Mouse (Mus musculus) liver, embryonic 16.5 days (tissue): ENCODE data around the gene Otud1. TPM values are rescaled to one million over a fixed set of nuclear protein-coding genes. Genes with fewer than 3 reads are reported as not detected.
A peak's percentile ranks its signal among the peaks of the same experiment; 100 is the strongest.

ENCODE experiments used
- ATAC-seq: fragments of 200-750 bp; cut with Nextera tagmentation; 2 replicates; pipeline ENCODE4 v1.8.0; 2017; ENCODE audit warnings: low read depth, mild to moderate bottlenecking, moderate number of reproducible peaks, moderate library complexity
- H3K27ac ChIP-seq: fragments of 300-500 bp; sonication (generic); 2 replicates; pipeline ENCODE4 v1.5.1; 2014; ENCODE audit warnings: mild to moderate bottlenecking, low read length
- H3K27me3 ChIP-seq: fragments of 300-500 bp; sonication (generic); 2 replicates; pipeline ENCODE4 v1.6.1; 2014; ENCODE audit warnings: low read depth, low read length, mixed read lengths; ENCODE audit not compliant: control insufficient read depth, insufficient read depth
- H3K36me3 ChIP-seq: fragments of 300-500 bp; sonication (generic); 2 replicates; pipeline ENCODE4 v1.6.1; 2014; ENCODE audit warnings: mild to moderate bottlenecking; ENCODE audit not compliant: control insufficient read depth, insufficient read depth
- H3K4me1 ChIP-seq: fragments of 300-500 bp; sonication (generic); 2 replicates; pipeline ENCODE4 v1.6.1; 2014; ENCODE audit warnings: low read depth, low read length, mixed read lengths; ENCODE audit not compliant: control insufficient read depth
- H3K4me2 ChIP-seq: fragments of 300-500 bp; sonication (generic); 2 replicates; pipeline ENCODE4 v1.6.1; 2014; ENCODE audit warnings: low read depth, low read length, mixed read lengths
- H3K4me3 ChIP-seq: fragments of 300-500 bp; sonication (generic); 2 replicates; pipeline ENCODE4 v1.5.1; 2014; ENCODE audit warnings: low read depth, mild to moderate bottlenecking, low read length
- H3K9ac ChIP-seq: fragments of 300-500 bp; sonication (generic); 2 replicates; pipeline ENCODE4 v1.6.1; 2014; ENCODE audit warnings: low read depth, low read length
- H3K9me3 ChIP-seq: fragments of 300-500 bp; sonication (generic); replicated peaks from 2 replicates; pipeline ENCODE4 v1.6.1; 2016; ENCODE audit warnings: low read length; ENCODE audit not compliant: control insufficient read depth
- WGBS: fragments of 180-500 bp; shearing (Covaris S2); extraction: QIAGEN DNeasy Blood & Tissue Kit; methylation state at CpG from one replicate; pipeline ENCODE4 v1.1.7; 2014; ENCODE audit not compliant: insufficient replicate concordance; 5-methylcytosine and 5-hydroxymethylcytosine counted together
- polyA plus RNA-seq: library from polyadenylated mRNA; unstranded; fragments of >200 nt; fragmentation: Nextera tagmentation; extraction: Ambion mirVana; gene quantifications from 2 replicates; pipeline ENCODE4 v1.2.1, GENCODE M21; 2015

The Otud1 gene
- polyA plus RNA-seq, 1 experiment from 2014 or later = 0.73 TPM

DNA sequence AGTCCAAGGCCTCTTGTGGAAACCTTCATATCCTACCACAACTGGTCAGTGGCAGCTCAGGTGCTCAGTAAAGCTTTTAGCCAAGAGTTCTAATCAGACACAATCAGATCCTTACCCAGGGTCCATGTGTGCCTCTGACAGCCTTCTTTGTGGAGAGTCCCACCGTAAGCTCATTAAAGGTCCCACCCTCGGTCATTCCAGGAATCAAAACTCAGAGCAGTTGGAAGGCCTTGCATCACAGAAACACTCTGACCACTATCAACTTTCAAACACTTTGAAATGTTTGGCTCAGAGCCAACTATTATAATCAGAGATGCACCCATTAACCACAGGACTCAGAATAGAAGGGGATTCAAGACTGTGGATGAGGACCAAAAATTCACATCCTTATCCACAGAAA, 12.4 kb upstream of the Otud1 start:
- Histone ChIP-seq H3K36me3 (no peaks in the 10 kb centered on the region), H3K4me2 (no peak overlapping the region), H3K9me3 (no peaks in the 10 kb centered on the region), H3K9ac (no peak overlapping the region), H3K4me3 (no peak overlapping the region), H3K27ac (no peak overlapping the region), H3K27me3 (no peaks in the 10 kb centered on the region), H3K4me1 (no peaks in the 10 kb centered on the region)
- ATAC-seq = no peak
- 57% methylated on average over 2 of the region's 2 CpGs for WGBS

DNA sequence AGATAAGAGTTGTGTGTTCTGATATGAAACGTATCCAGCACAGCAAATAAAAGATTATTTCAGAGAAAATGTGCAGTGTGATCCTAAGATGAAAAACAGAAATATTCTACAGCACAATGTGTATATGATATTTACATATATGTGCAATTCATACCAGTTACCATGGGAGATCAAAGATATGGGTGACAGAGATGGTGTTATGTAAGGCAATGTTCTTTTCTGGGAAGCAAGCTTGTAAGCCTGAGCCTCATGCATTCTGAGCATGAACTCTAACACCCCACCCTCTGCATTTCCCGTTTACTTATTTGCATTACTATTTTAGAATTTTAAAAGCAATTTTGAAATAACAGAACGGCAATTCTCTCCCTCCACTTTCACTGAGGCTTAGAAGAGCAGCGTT, 11.4 kb upstream of the Otud1 start:
- 45% methylated on average over 4 of the region's 4 CpGs for WGBS
- no peak overlapping the region for H3K4me2 ChIP-seq

DNA sequence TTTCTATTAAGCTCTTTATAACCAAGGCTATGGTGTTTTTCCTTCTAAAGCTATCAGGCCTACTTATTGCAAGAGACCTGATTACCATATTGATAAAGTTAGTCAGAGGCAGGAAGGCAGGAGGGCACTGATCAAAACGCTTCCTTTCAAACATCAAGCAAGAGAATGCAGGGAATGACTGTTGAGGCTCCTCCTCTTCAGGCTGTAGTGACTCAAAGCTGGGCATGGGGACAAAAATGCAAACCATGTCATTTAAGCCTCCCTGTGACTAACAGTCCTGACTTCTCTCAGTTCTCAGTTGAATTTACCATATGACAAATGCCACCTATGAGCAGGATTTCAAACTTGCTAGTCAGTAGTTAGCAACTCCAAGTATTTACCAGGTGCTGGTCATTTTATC, 10.6 kb upstream of the Otud1 start:
- Histone ChIP-seq H3K36me3 (no peaks in the 10 kb centered on the region), H3K27ac (no peak overlapping the region), H3K9ac (no peak overlapping the region), H3K4me3 (no peak overlapping the region), H3K4me1 (no peaks in the 10 kb centered on the region), H3K9me3 (no peaks in the 10 kb centered on the region), H3K4me2 (no peak overlapping the region), H3K27me3 (no peaks in the 10 kb centered on the region)
- no peak for ATAC-seq
- WGBS = 23% methylated on average over 1 of the region's 1 CpGs

More for the DNA sequence above, 11.4 kb upstream of the Otud1 start:
- no peaks in the 10 kb centered on the region for H3K4me1 ChIP-seq
- no peaks in the 10 kb centered on the region for H3K9me3 ChIP-seq
- H3K36me3 ChIP-seq = no peaks in the 10 kb centered on the region
- H3K27ac ChIP-seq = no peak overlapping the region
- H3K9ac ChIP-seq = no peak overlapping the region
- H3K4me3 ChIP-seq = no peak overlapping the region
- H3K27me3 ChIP-seq = no peaks in the 10 kb centered on the region
- no peak for ATAC-seq

DNA sequence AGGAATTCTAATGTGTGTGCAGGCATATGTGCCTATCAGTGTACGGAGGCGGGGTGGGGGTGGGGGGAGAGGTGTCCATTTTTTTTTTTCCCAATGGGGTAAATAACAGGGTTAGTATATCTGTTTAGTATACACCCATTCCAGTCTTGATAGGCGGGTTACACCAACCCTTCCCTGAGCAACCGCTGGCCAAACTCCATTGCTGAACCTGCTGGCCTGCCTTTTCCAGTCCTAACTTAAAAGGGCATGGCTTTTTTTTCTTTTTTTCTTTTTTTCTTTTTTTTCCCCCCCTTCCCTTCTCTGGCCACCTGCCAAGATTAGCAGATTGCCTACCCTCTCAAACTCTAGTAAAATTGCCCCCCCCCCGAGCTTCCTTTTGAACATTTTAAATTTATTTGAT, 1.1 kb upstream of the Otud1 start:
- H3K4me2 ChIP-seq = peak overlapping the region; percentile 96
- WGBS = 33% methylated on average over 5 of the region's 5 CpGs
- H3K27me3 ChIP-seq = peaks cover 16% of the 10 kb centered on the region

DNA sequence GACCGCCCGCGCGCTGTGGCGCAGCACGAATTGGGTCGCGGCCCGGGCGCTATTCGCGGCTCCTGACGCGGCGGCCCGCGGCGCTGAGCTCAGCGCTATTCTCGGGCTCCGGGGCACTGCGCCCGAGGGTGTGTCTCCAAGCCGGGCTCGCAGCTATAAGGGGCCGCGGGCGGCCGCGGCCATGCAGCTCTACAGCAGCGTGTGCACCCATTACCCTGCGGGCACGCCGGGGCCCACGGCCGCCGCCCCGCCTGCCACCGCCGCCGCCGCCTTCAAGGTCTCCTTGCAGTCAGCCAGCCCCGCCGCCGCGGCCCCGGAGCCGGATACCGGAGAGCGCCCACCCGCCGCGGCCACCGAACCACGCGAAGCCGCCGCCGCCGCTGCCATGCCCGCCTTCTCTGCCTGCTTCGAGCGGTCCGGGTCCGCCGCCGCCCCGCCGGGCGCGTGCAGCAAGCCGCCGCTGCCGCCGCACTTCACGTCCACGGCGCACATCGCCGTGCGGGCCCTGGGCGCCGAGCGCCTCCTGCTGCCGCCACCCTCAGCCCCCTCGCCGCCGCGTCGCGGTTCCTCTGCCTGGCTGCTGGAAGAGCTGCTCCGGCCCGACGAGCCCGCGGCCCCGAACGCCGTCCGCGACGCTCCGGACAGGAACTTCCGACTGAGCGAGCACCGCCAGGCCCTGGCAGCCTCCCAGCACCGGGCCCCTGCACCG, 483 bp downstream of the Otud1 start:
- peaks cover 21% of the 10 kb centered on the region for H3K4me1 ChIP-seq
- peak overlapping the region; percentile 76 for H3K4me3 ChIP-seq
- peak; percentile 73 for ATAC-seq
- peak overlapping the region; percentile 90 for H3K27ac ChIP-seq
- WGBS = under 1% methylated on average over 91 of the region's 108 CpGs
- H3K9ac ChIP-seq = peak overlapping the region; percentile 80
- no peaks in the 10 kb centered on the region for H3K36me3 ChIP-seq
- H3K27me3 ChIP-seq = peaks cover 16% of the 10 kb centered on the region
- H3K4me2 ChIP-seq = peak overlapping the region; percentile 96
- no peaks in the 10 kb centered on the region for H3K9me3 ChIP-seq

More for the DNA sequence above, 1.1 kb upstream of the Otud1 start:
- Histone ChIP-seq H3K4me3 (no peak overlapping the region; the same call in 1 of the 2 replicates), H3K27ac (no peak overlapping the region; the same call in 1 of the 2 replicates), H3K36me3 (no peaks in the 10 kb centered on the region), H3K9ac (no peak overlapping the region), H3K9me3 (no peaks in the 10 kb centered on the region), H3K4me1 (peaks cover 21% of the 10 kb centered on the region)
- ATAC-seq = no peak

DNA sequence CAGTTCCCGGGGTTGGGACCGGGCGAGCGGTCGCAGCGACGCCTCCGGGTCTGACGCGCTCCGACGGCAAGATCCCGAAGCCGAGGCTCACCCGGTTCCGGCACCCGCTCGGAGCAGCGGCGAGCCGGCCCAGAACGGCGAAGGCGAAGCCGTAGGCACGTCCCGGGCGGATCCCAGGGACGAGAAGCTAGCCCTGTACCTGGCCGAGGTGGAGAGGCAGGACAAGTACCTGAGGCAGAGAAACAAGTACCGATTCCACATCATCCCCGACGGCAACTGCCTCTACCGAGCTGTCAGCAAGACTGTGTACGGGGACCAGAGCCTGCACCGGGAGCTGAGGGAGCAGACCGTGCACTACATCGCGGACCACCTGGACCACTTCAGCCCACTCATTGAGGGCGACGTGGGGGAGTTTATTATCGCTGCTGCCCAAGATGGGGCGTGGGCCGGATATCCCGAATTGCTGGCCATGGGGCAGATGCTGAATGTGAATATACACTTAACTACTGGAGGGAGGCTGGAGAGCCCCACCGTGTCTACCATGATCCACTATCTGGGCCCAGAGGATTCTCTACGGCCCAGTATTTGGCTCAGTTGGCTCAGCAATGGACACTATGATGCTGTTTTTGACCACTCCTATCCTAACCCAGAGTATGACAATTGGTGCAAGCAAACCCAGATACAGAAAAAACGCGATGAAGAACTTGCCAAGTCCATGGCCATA, 1.3 kb downstream of the Otud1 start:
- H3K4me2 ChIP-seq = peak overlapping the region; percentile 96
- H3K4me1 ChIP-seq = peaks cover 21% of the 10 kb centered on the region
- WGBS = 4% methylated on average over 49 of the region's 49 CpGs
- peak overlapping the region; percentile 76 for H3K4me3 ChIP-seq
- H3K27ac ChIP-seq = peak overlapping the region; percentile 90
- H3K36me3 ChIP-seq = no peaks in the 10 kb centered on the region
- no peaks in the 10 kb centered on the region for H3K9me3 ChIP-seq
- no peak for ATAC-seq
- peaks cover 16% of the 10 kb centered on the region for H3K27me3 ChIP-seq
- H3K9ac ChIP-seq = peak overlapping the region; percentile 80

DNA sequence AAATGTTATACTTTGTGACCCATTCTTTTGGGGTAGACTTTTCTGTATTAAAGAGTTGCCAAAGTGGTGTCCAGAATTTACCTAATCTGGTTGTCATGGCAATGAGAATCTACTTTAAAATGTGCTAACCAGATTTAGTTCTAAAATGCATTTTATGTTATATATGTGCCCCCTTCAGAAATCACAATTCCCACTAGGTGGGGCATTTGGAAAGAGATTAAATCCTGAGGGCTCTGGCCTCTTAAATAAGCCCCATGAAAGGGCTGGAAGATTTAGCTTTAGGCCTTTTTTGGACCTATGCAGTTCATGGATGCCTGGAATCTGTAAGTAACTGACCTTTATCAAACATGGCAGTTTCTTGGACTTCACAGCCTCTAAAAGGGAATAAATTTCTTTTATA, 3.3 kb downstream of the Otud1 start:
- Histone ChIP-seq H3K9me3 (no peaks in the 10 kb centered on the region), H3K4me1 (peaks cover 21% of the 10 kb centered on the region), H3K9ac (no peak overlapping the region), H3K4me3 (no peak overlapping the region), H3K27me3 (peaks cover 16% of the 10 kb centered on the region), H3K27ac (no peak overlapping the region), H3K4me2 (no peak overlapping the region), H3K36me3 (no peaks in the 10 kb centered on the region)
- no peak for ATAC-seq

DNA sequence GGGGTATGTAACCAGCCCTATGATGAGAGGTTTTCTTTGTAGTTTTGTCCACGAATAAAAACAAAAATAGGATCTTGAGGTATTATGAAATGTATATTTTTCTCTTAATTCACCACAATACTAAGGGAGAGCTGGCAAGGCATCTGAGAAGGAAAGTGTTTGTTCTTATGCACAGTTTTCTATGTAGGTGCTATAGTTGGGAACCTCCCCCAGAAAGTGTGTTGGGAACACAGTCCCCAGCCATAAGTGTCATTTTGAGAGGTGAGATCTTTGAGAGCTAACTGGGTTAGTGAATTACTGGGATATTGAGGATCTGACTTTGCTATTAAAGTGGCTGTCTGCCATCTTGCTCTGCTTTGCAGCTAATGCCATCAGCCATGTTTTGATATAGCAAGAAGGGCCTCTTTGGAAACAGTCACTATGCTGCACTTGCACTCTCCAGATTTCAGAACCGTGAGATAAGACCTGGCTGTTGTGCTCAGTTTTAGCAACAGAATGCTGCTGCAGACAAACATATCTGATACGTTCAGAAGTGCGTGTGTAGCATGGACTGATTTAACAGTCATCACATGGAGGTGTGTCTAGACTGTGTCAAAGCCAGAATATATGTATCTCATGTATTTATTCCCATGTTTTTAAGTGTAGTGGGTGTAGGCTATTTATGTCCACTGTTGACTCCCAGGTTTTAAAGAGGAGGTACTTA, 5.7 kb downstream of the Otud1 start:
- H3K4me2 ChIP-seq = no peak overlapping the region
- H3K4me1 ChIP-seq = peaks cover 9% of the 10 kb centered on the region
- no peak overlapping the region for H3K27ac ChIP-seq
- H3K9me3 ChIP-seq = no peaks in the 10 kb centered on the region
- no peak overlapping the region for H3K9ac ChIP-seq
- no peak overlapping the region for H3K4me3 ChIP-seq
- 27% methylated on average over 4 of the region's 4 CpGs for WGBS
- ATAC-seq = no peak
- no peaks in the 10 kb centered on the region for H3K36me3 ChIP-seq
- H3K27me3 ChIP-seq = peaks cover 12% of the 10 kb centered on the region

DNA sequence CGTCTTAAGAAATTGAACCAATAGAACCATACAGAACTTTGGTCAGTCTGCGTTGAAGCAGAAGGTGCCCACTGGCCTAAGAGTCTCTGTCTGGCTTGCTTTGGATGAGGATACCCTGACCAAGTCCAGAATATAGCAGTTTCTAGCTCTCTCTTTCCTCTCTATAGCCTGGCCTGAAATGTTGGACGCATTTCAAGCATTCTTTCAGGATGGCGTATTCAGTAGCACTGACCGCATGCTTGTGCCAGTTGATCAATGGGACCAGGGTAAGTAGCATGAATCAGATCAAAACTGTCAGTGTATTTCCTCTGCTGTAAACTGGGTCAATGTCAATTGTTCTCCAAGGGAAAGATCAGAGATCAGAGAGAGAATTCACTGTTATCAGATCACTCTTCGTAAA, 6.6 kb downstream of the Otud1 start:
- Histone ChIP-seq H3K4me1 (peaks cover under 1% of the 10 kb centered on the region), H3K9me3 (no peaks in the 10 kb centered on the region), H3K9ac (no peak overlapping the region), H3K4me3 (no peak overlapping the region), H3K36me3 (no peaks in the 10 kb centered on the region), H3K4me2 (no peak overlapping the region), H3K27ac (no peak overlapping the region), H3K27me3 (peaks cover 4% of the 10 kb centered on the region)
- WGBS = 67% methylated on average over 6 of the region's 6 CpGs
- ATAC-seq = no peak
